Mouse (Mus musculus) thymus, postnatal 25 days (tissue): ENCODE measurements at regions not wholly inside any gene's neighbourhood (a gene's known extent, or its start where the extent isn't known, plus 50 kb on each side); places are given as distances from the start of the nearest gene placed in this dataset.

Experiments
- DNase-seq: peaks from one replicate; pipeline ENCODE4 v3.0.0; 2022

GRCm38 (mm10) chr13:84345791-84346511 lies 123.9 kb downstream of the Tmem161b start:
- no peak for DNase-seq

GRCm38 (mm10) chr13:84346569-84346968 lies 124.5 kb downstream of the Tmem161b start:
- no peak for DNase-seq

DNA sequence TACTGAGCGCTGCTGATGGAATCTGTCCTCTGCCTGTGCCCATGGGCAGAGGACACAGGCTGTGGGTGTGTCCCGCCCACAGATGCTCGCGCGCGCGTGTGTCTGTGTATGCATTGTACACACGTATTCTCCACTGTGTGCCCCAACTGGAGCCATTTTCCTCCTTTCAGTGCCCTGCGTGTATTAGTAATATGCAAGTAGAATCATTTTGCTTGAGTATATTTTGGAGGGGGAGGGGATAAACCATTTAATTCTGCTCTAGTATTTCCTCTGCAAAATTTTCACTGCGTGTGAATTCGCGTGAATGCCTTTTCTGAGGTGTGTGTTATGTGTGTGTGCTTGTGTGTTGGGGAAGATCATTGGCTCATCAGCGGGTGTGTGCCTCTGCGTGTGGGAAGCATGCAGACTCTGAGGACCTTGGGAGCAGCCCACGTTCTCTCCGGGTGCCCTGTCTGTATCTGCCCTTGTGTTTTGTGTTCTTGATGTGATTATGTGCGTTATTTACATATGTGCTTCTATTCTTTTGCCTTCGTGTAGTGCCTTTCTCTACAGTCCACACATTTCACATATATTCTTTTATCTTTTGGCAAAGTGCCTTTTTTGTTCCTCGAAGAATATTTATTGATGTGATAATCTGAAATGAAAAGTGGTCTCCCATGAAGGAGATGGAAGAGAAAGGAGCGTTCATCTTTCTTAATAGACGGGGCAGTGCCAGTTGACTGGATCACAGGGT lies 125.3 kb downstream of the Tmem161b start:
- DNase-seq, result peak; percentile 10

DNA sequence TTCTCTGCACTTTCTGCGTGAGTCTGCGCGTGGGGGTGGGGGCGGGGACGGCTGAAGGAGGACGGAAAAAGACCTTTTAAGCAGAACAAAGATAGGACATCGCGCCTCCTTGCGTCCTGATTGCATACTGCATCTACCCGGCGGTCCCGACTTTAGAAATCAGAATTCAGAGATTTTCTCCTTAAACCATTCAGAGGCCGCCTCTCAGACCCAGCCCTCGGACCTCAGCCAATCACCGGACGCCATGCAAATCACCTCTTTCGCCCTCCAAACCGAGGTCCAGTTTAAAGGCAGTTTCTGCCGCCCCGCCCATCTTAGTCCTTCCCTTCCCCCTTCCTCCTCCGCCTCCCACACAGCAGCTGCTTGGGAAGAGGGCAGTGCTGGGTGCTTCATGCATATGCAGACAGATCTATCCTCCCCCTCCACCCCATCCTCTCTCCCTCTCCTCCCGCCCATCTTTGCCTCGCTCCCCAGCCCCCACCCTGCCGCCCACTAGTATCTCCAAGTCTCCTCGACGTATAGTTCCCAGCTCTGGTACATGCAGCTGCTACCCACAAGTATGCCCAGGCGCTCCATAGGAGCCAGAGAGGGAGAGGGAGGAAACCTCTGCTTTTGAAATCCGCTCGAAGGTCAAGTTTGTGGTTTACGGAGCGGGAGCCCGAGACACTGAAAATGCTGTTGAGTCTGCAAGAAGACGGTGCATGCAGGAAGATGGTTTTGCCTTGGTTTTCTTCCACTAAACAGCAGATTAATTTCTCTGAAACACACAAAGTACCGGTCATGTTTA lies 126.0 kb downstream of the Tmem161b start:
- peak; percentile 84 for DNase-seq

DNA sequence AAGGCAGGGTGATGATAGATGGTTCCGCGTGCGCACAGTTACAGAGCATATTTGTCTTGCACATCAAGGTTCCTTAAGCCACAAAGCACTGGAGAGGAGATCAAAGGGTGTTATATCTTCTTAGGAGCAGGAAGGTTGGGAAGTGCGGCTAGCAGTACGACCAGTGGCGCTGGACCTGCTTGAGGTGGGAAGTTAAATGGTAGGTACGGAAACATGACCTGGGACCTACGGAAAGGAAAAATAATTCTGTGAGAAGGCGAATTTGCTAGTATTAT lies 126.5 kb downstream of the Tmem161b start:
- DNase-seq, result no peak

DNA sequence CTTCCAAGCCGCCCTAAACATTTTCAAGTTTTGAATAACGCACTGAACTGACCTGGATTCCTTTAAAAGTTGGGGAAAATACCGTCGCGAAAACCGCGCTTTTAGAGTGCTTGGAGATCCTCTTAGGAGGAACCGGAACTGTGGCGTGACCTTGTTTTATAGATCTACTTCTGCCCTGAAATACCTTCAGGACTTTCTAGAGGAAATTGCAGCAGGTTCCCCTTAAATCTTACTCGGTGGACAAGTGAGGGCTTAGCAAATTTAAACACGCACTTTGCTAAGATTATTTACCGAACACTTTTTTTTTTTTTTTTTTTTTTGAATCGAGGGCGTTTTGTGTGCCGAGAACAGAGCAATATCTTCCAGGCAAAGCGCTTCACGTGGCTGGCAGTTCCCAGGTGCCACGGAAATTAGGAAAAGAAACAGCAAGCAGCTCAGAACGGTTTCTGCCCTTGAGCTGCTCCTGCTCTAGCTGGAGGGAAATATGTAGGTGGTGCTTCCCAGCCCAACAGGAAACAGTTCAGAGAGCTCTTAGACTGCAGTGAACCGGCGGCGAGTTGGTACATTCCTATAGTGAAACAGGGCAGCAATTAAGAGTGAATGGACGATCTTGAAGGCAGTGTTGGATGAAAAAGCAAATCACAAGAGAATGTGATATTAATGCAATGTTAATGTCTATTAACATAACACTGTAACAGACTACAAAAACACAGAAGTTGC lies 127.1 kb downstream of the Tmem161b start:
- DNase-seq, result peak; percentile 39

DNA sequence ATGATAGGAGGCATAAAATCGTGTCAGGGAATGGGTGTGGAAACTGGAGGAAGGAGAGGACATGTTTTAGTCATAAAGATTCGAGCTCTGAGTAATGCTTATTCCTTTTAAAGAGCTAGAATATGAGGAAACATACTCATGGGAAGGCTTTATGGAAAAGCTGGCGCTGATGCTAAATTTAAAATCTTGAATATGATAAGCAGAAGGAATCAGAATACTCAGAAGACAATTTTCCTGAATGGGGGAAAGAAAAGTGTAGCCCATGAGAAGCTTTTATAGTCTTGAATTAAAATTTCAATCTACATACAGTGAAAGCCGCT lies 127.6 kb downstream of the Tmem161b start:
- no peak for DNase-seq

- no peak for DNase-seq
Observed at GRCm38 (mm10) chr13:84350791-84351190, 128.7 kb downstream of the Tmem161b start.

DNA sequence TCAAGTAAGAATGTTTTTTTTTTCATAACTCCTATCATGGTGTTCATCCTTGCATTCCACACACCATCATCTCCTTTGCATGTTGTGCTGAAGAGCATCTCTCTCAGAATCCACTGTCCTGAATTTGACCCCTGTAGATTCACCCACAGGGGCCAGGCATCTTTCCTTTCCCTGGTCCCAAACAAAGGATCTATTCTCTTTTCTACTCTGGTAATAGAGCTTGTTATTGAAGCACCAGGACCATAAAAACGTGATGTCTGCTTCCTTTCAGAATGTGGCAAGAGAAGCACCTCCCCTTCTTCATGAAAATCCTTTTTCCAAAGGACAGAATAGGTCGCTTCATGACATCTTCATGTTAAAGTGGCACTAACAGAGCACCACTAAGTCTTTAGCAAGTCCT lies 134.4 kb downstream of the Tmem161b start:
- no peak for DNase-seq

- DNase-seq, result no peak
Observed at GRCm38 (mm10) chr13:84360536-84360935, 138.4 kb downstream of the Tmem161b start.

DNA sequence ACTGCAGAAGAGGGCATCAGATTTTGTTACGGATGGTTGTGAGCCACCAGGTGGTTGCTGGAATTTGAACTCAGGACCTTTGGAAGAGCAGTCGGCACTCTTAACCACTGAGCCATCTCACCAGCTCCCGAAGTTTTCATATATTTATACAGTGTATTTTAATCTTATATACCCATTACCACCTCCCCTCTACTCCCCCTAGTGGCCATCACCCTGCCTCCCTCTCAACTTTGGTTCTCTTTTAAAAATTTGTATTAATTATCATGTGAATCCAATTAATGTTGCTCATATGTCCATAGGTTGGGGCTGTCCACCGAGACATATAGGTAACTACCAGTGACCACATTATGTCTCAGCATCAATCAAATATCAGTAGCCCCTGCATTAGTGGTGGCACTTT lies 142.0 kb downstream of the Tmem161b start:
- no peak for DNase-seq

DNA sequence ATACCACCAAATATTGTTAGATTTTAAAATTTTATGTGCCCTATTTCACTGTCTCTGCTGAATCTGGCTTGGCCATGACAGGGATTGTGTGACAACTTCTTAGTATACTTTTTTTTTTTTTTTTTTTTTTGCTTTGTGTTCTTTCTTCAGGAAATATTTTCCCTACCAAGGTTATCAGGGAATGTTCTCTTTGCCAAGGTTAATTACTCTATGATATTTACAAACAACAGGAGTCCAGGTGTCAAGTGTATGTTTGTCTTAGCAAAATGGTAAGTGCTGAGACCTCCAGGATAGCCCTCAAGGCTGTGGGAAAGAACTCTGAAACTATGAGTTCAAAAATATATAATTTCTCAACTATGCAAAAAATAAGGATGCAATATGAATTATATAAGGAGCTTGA lies 143.4 kb downstream of the Tmem161b start:
- DNase-seq, result no peak

- DNase-seq, result no peak
Observed at GRCm38 (mm10) chr13:84366017-84366416, 143.9 kb downstream of the Tmem161b start.

DNA sequence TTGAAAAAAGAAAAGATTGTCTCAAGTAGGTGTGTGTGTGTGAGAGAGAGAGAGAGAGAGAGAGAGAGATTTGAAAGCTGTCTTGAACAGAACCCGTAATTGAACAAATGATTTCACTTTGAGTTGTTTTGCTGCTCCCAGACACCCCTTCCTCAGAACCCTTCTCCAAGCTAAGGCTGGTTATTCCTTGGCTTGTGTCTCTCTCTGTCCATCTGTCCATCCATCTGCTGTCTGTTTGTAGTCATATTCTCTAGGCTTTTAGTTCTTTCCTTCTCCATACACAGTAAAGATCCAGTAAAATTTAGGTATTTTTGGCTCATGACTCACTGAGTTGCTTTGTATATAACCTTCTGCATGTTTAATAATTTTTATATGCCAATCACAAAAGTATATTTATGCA lies 144.7 kb downstream of the Tmem161b start:
- DNase-seq, result no peak

GRCm38 (mm10) chr13:84368225-84368624 lies 146.1 kb downstream of the Tmem161b start:
- no peak for DNase-seq

GRCm38 (mm10) chr13:84374711-84375257 lies 152.7 kb downstream of the Tmem161b start:
- DNase-seq, result no peak

DNA sequence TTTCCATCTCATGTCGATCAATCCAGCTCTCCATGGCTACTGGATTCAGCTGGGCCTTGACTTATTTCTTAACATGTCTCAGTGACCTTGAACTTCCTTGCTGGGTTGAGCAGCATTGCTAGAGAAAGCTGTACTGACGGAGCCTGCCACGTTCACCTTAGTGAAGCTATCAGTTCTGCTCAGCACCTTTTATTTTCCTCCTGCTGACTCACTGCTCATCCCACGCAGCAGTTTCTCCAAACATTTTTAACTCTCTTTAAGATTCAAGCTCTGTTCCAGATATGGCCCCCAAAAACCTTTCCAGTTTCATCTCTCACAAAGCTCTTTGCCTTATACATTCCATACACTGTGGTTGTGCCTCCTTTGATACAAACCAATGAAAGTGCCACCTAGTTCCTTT lies 153.8 kb downstream of the Tmem161b start:
- DNase-seq, result no peak

DNA sequence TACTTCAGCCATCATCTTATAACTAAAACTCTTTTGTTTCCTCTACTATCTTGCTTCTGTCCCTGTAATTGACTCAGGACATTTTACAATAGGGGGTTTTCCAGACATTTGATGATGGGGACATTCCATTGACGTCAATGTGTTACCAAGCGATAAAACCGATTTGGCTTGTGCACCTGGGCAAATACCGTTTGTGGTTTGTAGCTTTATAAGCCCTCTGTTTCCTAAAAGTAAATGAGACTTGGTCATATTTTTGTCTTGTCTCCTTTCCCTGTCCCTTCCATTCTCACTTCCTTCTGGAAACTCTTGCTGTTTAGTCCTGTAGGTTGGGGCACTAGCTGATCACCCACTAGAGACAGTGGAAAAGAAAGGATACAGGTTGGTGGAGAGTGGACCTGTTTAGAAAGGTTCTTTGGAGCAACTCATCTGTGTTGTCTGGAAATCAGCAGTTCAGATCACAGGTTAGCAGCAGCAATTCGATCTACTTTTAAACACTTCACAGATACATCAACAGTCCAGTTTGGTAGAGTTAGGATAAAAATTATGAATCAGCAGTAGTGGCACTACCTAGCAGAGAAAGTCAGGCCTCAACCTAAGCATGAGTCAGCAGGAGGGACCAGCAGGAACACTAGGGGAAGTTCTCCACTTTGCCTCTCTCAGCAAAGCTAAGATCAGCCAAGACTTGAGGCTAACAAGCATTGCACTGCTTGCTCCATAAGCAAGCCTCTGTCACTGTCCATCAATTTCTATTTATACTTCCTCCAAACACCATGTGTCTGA lies 156.6 kb downstream of the Tmem161b start:
- no peak for DNase-seq

- DNase-seq, result no peak
Observed at GRCm38 (mm10) chr13:84391554-84391953, 169.5 kb downstream of the Tmem161b start.

DNA sequence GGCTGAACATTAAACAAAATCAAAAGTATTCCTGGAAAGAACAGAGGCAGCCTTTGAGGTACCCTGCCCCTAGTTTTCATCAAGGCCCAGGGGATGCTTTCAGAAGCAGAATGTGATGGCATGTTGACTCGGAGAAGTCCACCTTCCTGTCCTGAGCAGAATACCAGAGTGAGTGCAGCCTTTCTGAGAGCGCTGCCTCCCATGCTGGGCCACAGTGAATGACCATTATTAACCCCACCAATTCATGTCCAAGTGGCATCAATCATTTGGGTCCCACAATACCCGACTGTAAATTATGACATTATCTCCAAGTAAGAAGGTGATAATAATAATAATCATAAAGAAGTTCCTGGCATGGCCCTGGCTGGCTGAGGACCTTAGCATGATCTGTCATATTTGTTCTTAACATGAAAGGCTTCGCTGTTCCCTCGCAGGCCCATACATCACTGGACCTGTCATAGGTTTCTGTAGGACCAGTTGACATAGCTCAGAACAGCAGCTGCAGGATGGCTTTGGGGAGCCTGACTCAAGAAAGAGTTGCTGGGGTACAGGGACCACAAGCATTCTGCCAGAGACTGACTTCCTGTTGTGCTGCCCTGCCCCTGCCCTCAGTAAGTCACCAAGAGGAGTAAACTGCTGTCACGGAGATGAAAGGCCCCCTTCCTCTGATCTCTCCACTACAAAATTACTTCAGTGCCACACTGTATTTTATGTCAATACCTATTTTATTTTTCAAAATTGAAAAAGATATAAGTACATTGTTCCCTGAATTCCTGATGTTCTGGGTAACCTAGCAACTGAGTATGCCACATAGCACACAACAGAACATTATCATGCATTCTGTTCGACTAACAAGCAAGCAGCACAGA lies 176.6 kb downstream of the Tmem161b start:
- DNase-seq, result peak; percentile 25
